Mouse (Mus musculus): Measurements from ENCODE around the gene 4930548H24Rik. TPM values are rescaled to one million over a fixed set of nuclear protein-coding genes. Genes with fewer than 3 reads are reported as not detected.
A peak's percentile ranks its signal among the peaks of the same experiment; 100 is the strongest.

The 4930548H24Rik gene
- polyA plus RNA-seq, 1 experiment = 0.30 TPM

DNA sequence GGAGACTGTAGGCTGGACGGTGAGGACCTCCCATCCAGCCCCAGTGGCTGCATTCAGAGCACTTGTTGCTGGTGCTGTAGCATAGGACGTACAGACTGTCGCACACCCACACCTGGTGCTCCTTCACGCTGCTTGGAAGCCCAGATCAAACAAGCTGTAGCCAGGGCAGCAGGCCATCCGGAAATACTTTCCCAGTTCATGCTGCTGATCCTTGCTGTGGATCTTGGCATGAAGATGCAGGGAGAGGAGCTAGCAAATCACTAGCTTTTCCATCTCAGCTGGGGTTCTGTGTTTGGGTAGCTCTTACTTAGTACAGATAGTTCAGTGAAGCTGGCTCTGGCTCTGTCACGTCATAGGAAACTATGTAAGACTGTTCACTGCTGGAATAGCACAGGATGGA is 15.8 kb upstream of the 4930548H24Rik start:
- Histone ChIP-seq H3K36me3 (ENCODE audit: control insufficient read depth, insufficient read depth, low read length, poor library complexity, severe bottlenecking) (peaks cover 23% of the 10 kb centered on the region), H3K4me1 (ENCODE audit: control insufficient read depth, insufficient read depth, low read length) (no peaks in the 10 kb centered on the region), H3K27ac (ENCODE audit: insufficient read depth, low read length) (no peak overlapping the region), H3K4me3 (ENCODE audit: low read depth, low read length) (no peak overlapping the region), H3K9me3 (replicated peaks; ENCODE audit: control insufficient read depth, insufficient read depth, low read length, poor library complexity, severe bottlenecking) (no peaks in the 10 kb centered on the region), H3K9ac (ENCODE audit: low read depth, poor library complexity, severe bottlenecking) (no peak overlapping the region), H3K27me3 (ENCODE audit: control insufficient read depth, insufficient read depth, low read length, poor library complexity, severe bottlenecking) (no peaks in the 10 kb centered on the region)
- no peak for TF ChIP-seq CTCF (IDR thresholded peaks at IDR 0.05; ENCODE audit: low read depth, low read length)
- TF ChIP-seq POLR2A (IDR thresholded peaks at IDR 0.05; ENCODE audit: insufficient read depth, low read length) = no peak
- TF ChIP-seq EP300 (IDR thresholded peaks at IDR 0.05; ENCODE audit: insufficient read depth, low read depth, low read length) = no peak

- Histone ChIP-seq H3K27me3 (ENCODE audit: control insufficient read depth, insufficient read depth, low read length, poor library complexity, severe bottlenecking) (no peaks in the 10 kb centered on the region), H3K36me3 (ENCODE audit: control insufficient read depth, insufficient read depth, low read length, poor library complexity, severe bottlenecking) (peaks cover 22% of the 10 kb centered on the region), H3K4me1 (ENCODE audit: control insufficient read depth, insufficient read depth, low read length) (no peaks in the 10 kb centered on the region), H3K4me3 (ENCODE audit: low read depth, low read length) (no peak overlapping the region), H3K9me3 (replicated peaks; ENCODE audit: control insufficient read depth, insufficient read depth, low read length, poor library complexity, severe bottlenecking) (no peaks in the 10 kb centered on the region), H3K27ac (ENCODE audit: insufficient read depth, low read length) (no peak overlapping the region), H3K9ac (ENCODE audit: low read depth, poor library complexity, severe bottlenecking) (no peak overlapping the region)
- TF ChIP-seq CTCF (IDR thresholded peaks at IDR 0.05; ENCODE audit: low read depth, low read length) = peak; percentile 48
- TF ChIP-seq EP300 (IDR thresholded peaks at IDR 0.05; ENCODE audit: insufficient read depth, low read depth, low read length) = no peak
Measured at GRCm38 (mm10) chr5:31470334-31470733, 15.2 kb upstream of the 4930548H24Rik start.

DNA sequence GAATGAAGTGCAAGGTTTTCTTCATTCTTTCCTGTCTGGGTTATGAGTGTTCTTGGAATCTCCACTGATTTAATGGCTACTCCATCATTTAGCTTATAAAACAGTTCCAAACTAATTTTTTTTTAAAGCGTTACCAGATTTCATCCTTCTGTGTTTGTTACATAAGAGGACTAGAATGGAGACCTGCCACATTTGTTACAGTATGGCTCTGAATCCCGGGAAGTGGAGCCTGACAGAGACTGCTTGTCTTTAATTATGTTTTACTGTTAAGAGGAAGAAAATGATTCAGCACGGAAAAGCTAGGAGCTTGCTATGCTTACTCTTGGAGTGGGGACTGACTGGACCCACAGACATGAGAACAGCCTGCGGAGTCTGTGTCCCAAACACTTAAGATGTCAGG is 5.0 kb upstream of the 4930548H24Rik start:
- H3K9me3 ChIP-seq (replicated peaks; ENCODE audit: control insufficient read depth, insufficient read depth, low read length, poor library complexity, severe bottlenecking) = no peaks in the 10 kb centered on the region
- H3K27me3 ChIP-seq (ENCODE audit: control insufficient read depth, insufficient read depth, low read length, poor library complexity, severe bottlenecking) = no peaks in the 10 kb centered on the region
- no peaks in the 10 kb centered on the region for H3K4me1 ChIP-seq (ENCODE audit: control insufficient read depth, insufficient read depth, low read length)
- no peak overlapping the region for H3K27ac ChIP-seq (ENCODE audit: insufficient read depth, low read length)
- no peak overlapping the region for H3K9ac ChIP-seq (ENCODE audit: low read depth, poor library complexity, severe bottlenecking)
- no peak overlapping the region for H3K4me3 ChIP-seq (ENCODE audit: low read depth, low read length)
- TF ChIP-seq EP300 (IDR thresholded peaks at IDR 0.05; ENCODE audit: insufficient read depth, low read depth, low read length) (no peak), CTCF (IDR thresholded peaks at IDR 0.05; ENCODE audit: low read depth, low read length) (no peak), POLR2A (IDR thresholded peaks at IDR 0.05; ENCODE audit: insufficient read depth, low read length) (no peak)
- peaks cover 34% of the 10 kb centered on the region for H3K36me3 ChIP-seq (ENCODE audit: control insufficient read depth, insufficient read depth, low read length, poor library complexity, severe bottlenecking)

- Histone ChIP-seq H3K27ac (ENCODE audit: insufficient read depth, low read length) (peak overlapping the region; percentile 96), H3K9me3 (replicated peaks; ENCODE audit: control insufficient read depth, insufficient read depth, low read length, poor library complexity, severe bottlenecking) (peaks cover 5% of the 10 kb centered on the region), H3K36me3 (ENCODE audit: control insufficient read depth, insufficient read depth, low read length, poor library complexity, severe bottlenecking) (peaks cover 27% of the 10 kb centered on the region), H3K4me1 (ENCODE audit: control insufficient read depth, insufficient read depth, low read length) (peaks cover 1% of the 10 kb centered on the region), H3K9ac (ENCODE audit: low read depth, poor library complexity, severe bottlenecking) (peak overlapping the region; percentile 80), H3K27me3 (ENCODE audit: control insufficient read depth, insufficient read depth, low read length, poor library complexity, severe bottlenecking) (no peaks in the 10 kb centered on the region), H3K4me3 (ENCODE audit: low read depth, low read length) (peak overlapping the region; percentile 81)
- no peak for TF ChIP-seq POLR2A (IDR thresholded peaks at IDR 0.05; ENCODE audit: insufficient read depth, low read length)
- TF ChIP-seq EP300 (IDR thresholded peaks at IDR 0.05; ENCODE audit: insufficient read depth, low read depth, low read length) = no peak
- no peak for TF ChIP-seq CTCF (IDR thresholded peaks at IDR 0.05; ENCODE audit: low read depth, low read length)
Measured at GRCm38 (mm10) chr5:31487889-31488288, 2.3 kb downstream of the 4930548H24Rik start.

DNA sequence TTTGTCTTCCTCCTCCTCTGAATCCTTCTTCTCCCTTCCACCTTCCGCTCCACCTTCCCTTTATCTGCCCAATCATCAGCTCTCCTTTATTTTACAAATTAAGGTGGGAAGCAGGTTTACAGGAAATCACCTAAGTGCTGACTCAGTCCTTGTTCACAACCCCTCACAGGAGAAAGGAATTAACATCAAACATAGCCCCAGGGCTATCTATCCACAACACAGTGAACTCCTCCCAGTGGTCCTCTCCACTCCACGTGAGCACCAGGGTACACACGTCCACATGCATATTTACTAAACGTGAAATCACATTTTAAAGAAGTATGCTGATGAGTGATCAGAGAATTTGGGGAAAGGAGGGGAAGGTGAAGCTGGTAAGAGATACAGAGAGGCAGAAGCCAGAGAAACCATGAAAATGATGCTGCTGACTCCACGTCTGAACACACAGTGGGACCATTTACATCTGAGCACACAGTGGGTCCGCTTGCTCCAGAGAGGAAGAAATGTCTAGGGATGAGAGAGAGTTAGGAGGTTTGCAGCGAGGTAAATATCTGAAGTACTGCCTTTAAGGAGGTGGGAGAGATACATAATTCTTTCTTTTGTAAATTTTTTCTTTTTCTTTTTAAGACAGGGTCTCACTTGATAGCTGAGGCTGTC is 3.7 kb downstream of the 4930548H24Rik start:
- Histone ChIP-seq H3K9me3 (replicated peaks; ENCODE audit: control insufficient read depth, insufficient read depth, low read length, poor library complexity, severe bottlenecking) (peaks cover 5% of the 10 kb centered on the region), H3K9ac (ENCODE audit: low read depth, poor library complexity, severe bottlenecking) (peak overlapping the region; percentile 80), H3K27me3 (ENCODE audit: control insufficient read depth, insufficient read depth, low read length, poor library complexity, severe bottlenecking) (no peaks in the 10 kb centered on the region), H3K27ac (ENCODE audit: insufficient read depth, low read length) (peak overlapping the region; percentile 98), H3K4me3 (ENCODE audit: low read depth, low read length) (peak overlapping the region; percentile 82), H3K36me3 (ENCODE audit: control insufficient read depth, insufficient read depth, low read length, poor library complexity, severe bottlenecking) (peaks cover 23% of the 10 kb centered on the region), H3K4me1 (ENCODE audit: control insufficient read depth, insufficient read depth, low read length) (peaks cover 1% of the 10 kb centered on the region)
- TF ChIP-seq EP300 (IDR thresholded peaks at IDR 0.05; ENCODE audit: insufficient read depth, low read depth, low read length) (peak; percentile 76), CTCF (IDR thresholded peaks at IDR 0.05; ENCODE audit: low read depth, low read length) (no peak), POLR2A (IDR thresholded peaks at IDR 0.05; ENCODE audit: insufficient read depth, low read length) (peak; percentile 61)

- Histone ChIP-seq H3K27me3 (ENCODE audit: control insufficient read depth, insufficient read depth, low read length, poor library complexity, severe bottlenecking) (no peaks in the 10 kb centered on the region), H3K9me3 (replicated peaks; ENCODE audit: control insufficient read depth, insufficient read depth, low read length, poor library complexity, severe bottlenecking) (peaks cover 3% of the 10 kb centered on the region), H3K4me1 (ENCODE audit: control insufficient read depth, insufficient read depth, low read length) (peaks cover 1% of the 10 kb centered on the region), H3K9ac (ENCODE audit: low read depth, poor library complexity, severe bottlenecking) (no peak overlapping the region), H3K4me3 (ENCODE audit: low read depth, low read length) (no peak overlapping the region), H3K27ac (ENCODE audit: insufficient read depth, low read length) (no peak overlapping the region), H3K36me3 (ENCODE audit: control insufficient read depth, insufficient read depth, low read length, poor library complexity, severe bottlenecking) (peaks cover 13% of the 10 kb centered on the region)
- TF ChIP-seq CTCF (IDR thresholded peaks at IDR 0.05; ENCODE audit: low read depth, low read length) (no peak), EP300 (IDR thresholded peaks at IDR 0.05; ENCODE audit: insufficient read depth, low read depth, low read length) (no peak), POLR2A (IDR thresholded peaks at IDR 0.05; ENCODE audit: insufficient read depth, low read length) (no peak)
Measured at GRCm38 (mm10) chr5:31492031-31492430, 6.5 kb downstream of the 4930548H24Rik start.

All from ES-Bruce4 (cell line).